ENCODE assay signal across 17 mouse cellular contexts in genomic region chr6:116037281-116037831, GRCm38 (mm10). TPM values are rescaled to one million over a fixed set of nuclear protein-coding genes. Genes with fewer than 3 reads are reported as not detected.
DNase-seq lines count a peak whose midpoint lies in the region; ATAC-seq and TF ChIP-seq lines count a peak whose summit lies in the region.
"Had no signal": no experiment of that assay in that cellular context is flagged by ENCODE, and none has a peak within 500 bp of the region (broad histone marks: within the 10 kb centered on the region; RNA-seq: fewer than 3 reads in every experiment).

No protein-coding gene starts in this region.

- no peak for DNase-seq in embryonic facial prominence, embryonic 10.5 days (ENCODE audit: low spot score)
- DNase-seq in left cerebral cortex, postnatal 25 days (ENCODE audit: low spot score in 2 of 2), result peak; percentile 18 to 66
- DNase-seq in left cerebral cortex, postnatal 4 days, result no peak
- peak; percentile 94 for DNase-seq in skeletal muscle tissue, adult 2 months (ENCODE audit: low read depth, low spot score)
- DNase-seq: kidney, adult 18-20 months; kidney, postnatal 36 days; layer of hippocampus, postnatal 36 days; lung, postnatal 14 days; thymus, adult 18-20 months had no signal

- ATAC-seq in embryonic facial prominence, embryonic 15.5 days (ENCODE audit: insufficient number of reproducible peaks, low FRiP score, low TSS enrichment, low read depth), result no peak
- no peak for ATAC-seq in midbrain, embryonic 16.5 days
- no peak for ATAC-seq in kidney, embryonic 16.5 days (ENCODE audit: low FRiP score, low TSS enrichment)
- ATAC-seq: activated CD4-positive, CD25-positive, alpha-beta regulatory T cell, adult 4 months; forebrain, embryonic 14.5 days had no signal

- intact Hi-C loops in left cerebral cortex, postnatal 25 days (cut with DNase I), result no loop called here
- intact Hi-C loops in left cerebral cortex, postnatal 4 days (cut with DNase I), result no loop called here

- TF ChIP-seq CTCF in bone marrow macrophage, adult 2 months (IDR thresholded peaks at IDR 0.05; ENCODE audit: low read depth, low read length), result no peak

- no peak overlapping the region for H3K4me3 ChIP-seq in embryonic facial prominence, embryonic 15.5 days (replicated peaks)
- H3K4me3 ChIP-seq in embryonic facial prominence, embryonic 10.5 days, result no peak overlapping the region
- no peak overlapping the region for H3K4me3 ChIP-seq in bone marrow macrophage, adult 2 months (ENCODE audit: insufficient read depth, low read length)
- no peak overlapping the region for H3K4me3 ChIP-seq in midbrain, embryonic 16.5 days (ENCODE audit: low read depth, low read length)
- H3K4me3 ChIP-seq in kidney, embryonic 16.5 days (ENCODE audit: low read length), result no peak overlapping the region
- H3K4me3 ChIP-seq: heart, embryonic 15.5 days had no signal

- no peak for TF ChIP-seq POLR2A in bone marrow macrophage, adult 2 months (IDR thresholded peaks at IDR 0.05; ENCODE audit: borderline replicate concordance, low read depth, low read length)

- no peaks in the 10 kb centered on the region for H3K27me3 ChIP-seq in embryonic facial prominence, embryonic 15.5 days
- no peaks in the 10 kb centered on the region for H3K27me3 ChIP-seq in embryonic facial prominence, embryonic 10.5 days (replicated peaks; ENCODE audit: low read depth, poor library complexity, severe bottlenecking)
- no peaks in the 10 kb centered on the region for H3K27me3 ChIP-seq in midbrain, embryonic 16.5 days (ENCODE audit: control insufficient read depth, insufficient read depth, low read depth, low read length)
- H3K27me3 ChIP-seq in kidney, embryonic 16.5 days (ENCODE audit: insufficient read depth, low read length), result no peaks in the 10 kb centered on the region
- H3K27me3 ChIP-seq: heart, embryonic 15.5 days had no signal

- no peaks in the 10 kb centered on the region for H3K9me3 ChIP-seq in embryonic facial prominence, embryonic 15.5 days (replicated peaks)
- no peaks in the 10 kb centered on the region for H3K9me3 ChIP-seq in embryonic facial prominence, embryonic 10.5 days
- H3K9me3 ChIP-seq in midbrain, embryonic 16.5 days (replicated peaks; ENCODE audit: control insufficient read depth, low read length, poor library complexity, severe bottlenecking), result no peaks in the 10 kb centered on the region
- H3K9me3 ChIP-seq in kidney, embryonic 16.5 days (ENCODE audit: low read length), result no peaks in the 10 kb centered on the region
- H3K9me3 ChIP-seq: G1E; heart, embryonic 15.5 days had no signal

- H3K27ac ChIP-seq in embryonic facial prominence, embryonic 15.5 days (replicated peaks), result peak overlapping the region; percentile 44; the same call in 1 of the 2 replicates
- H3K27ac ChIP-seq in embryonic facial prominence, embryonic 10.5 days (replicated peaks), result no peak overlapping the region
- peak overlapping the region; percentile 78 for H3K27ac ChIP-seq in bone marrow macrophage, adult 2 months (ENCODE audit: insufficient read depth, low read depth, low read length)
- no peak overlapping the region for H3K27ac ChIP-seq in midbrain, embryonic 16.5 days (ENCODE audit: low read length)
- no peak overlapping the region for H3K27ac ChIP-seq in kidney, embryonic 16.5 days (ENCODE audit: low read length)
- H3K27ac ChIP-seq: heart, embryonic 15.5 days had no signal

- no peaks in the 10 kb centered on the region for H3K36me3 ChIP-seq in embryonic facial prominence, embryonic 15.5 days
- no peaks in the 10 kb centered on the region; the same call in 1 of the 2 replicates for H3K36me3 ChIP-seq in embryonic facial prominence, embryonic 10.5 days (replicated peaks)
- no peaks in the 10 kb centered on the region for H3K36me3 ChIP-seq in midbrain, embryonic 16.5 days (ENCODE audit: control insufficient read depth, insufficient read depth, low read length)
- H3K36me3 ChIP-seq in kidney, embryonic 16.5 days (ENCODE audit: insufficient read depth, low read length), result no peaks in the 10 kb centered on the region
- H3K36me3 ChIP-seq: heart, embryonic 15.5 days had no signal

- H3K4me1 ChIP-seq in embryonic facial prominence, embryonic 15.5 days, result no peaks in the 10 kb centered on the region
- no peaks in the 10 kb centered on the region for H3K4me1 ChIP-seq in embryonic facial prominence, embryonic 10.5 days
- peaks cover 21% of the 10 kb centered on the region for H3K4me1 ChIP-seq in bone marrow macrophage, adult 2 months (ENCODE audit: control insufficient read depth, insufficient read depth, low read length)
- H3K4me1 ChIP-seq in midbrain, embryonic 16.5 days (ENCODE audit: control insufficient read depth, insufficient read depth, low read length), result peaks cover 7% of the 10 kb centered on the region; the same call in 1 of the 2 replicates
- H3K4me1 ChIP-seq in kidney, embryonic 16.5 days (ENCODE audit: insufficient read depth, low read length), result no peaks in the 10 kb centered on the region

- no peak overlapping the region for H3K4me2 ChIP-seq in embryonic facial prominence, embryonic 15.5 days (replicated peaks)
- H3K4me2 ChIP-seq in midbrain, embryonic 16.5 days (ENCODE audit: low read length), result no peak overlapping the region
- no peak overlapping the region for H3K4me2 ChIP-seq in kidney, embryonic 16.5 days (replicated peaks; ENCODE audit: low read depth, low read length)
- H3K4me2 ChIP-seq: heart, embryonic 15.5 days had no signal

- 84% methylated on average over 5 of the region's 5 CpGs for WGBS in embryonic facial prominence, embryonic 15.5 days
- WGBS in embryonic facial prominence, embryonic 10.5 days, result 92% methylated on average over 5 of the region's 5 CpGs
- 90% methylated on average over 5 of the region's 5 CpGs for WGBS in midbrain, embryonic 16.5 days
- 77% methylated on average over 5 of the region's 5 CpGs for WGBS in kidney, embryonic 16.5 days

- no peak overlapping the region for H3K9ac ChIP-seq in embryonic facial prominence, embryonic 15.5 days
- H3K9ac ChIP-seq in midbrain, embryonic 16.5 days (ENCODE audit: low read depth, low read length), result no peak overlapping the region
- H3K9ac ChIP-seq in kidney, embryonic 16.5 days (replicated peaks; ENCODE audit: low read length), result no peak overlapping the region
- H3K9ac ChIP-seq: heart, embryonic 15.5 days had no signal

RNA-seq across cellular contexts. Expression of gene Plxnd1, which starts 42.6 kb away (rescaled TPM):
- 29.4 and 33.5 TPM in 2 replicates for polyA plus RNA-seq in embryonic facial prominence, embryonic 15.5 days (2015; fragmentation: Nextera tagmentation; extraction: Ambion mirVana)
- polyA plus RNA-seq in embryonic facial prominence, embryonic 10.5 days (2016; fragmentation: Nextera tagmentation; extraction: Ambion mirVana), result 26.8 and 28.1 TPM in 2 replicates
- 100 to 1,000 TPM; 111 to 124 TPM for total RNA-seq in left cerebral cortex, postnatal 25 days (2021)
- total RNA-seq in left cerebral cortex, postnatal 4 days (2021), result 100 to 1,000 TPM; 167 to 181 TPM
- polyA plus RNA-seq in bone marrow macrophage, adult 2 months (2012; ENCODE audit: insufficient read depth, insufficient read length, missing spikeins), result 205 and 222 TPM in 2 replicates
- 7.5 and 7.7 TPM in 2 replicates for polyA plus RNA-seq in midbrain, embryonic 16.5 days (2015; fragmentation: Nextera tagmentation; extraction: Ambion mirVana)
- polyA plus RNA-seq in kidney, embryonic 16.5 days (2015; fragmentation: Nextera tagmentation; extraction: Ambion mirVana), result 55.5 and 62.4 TPM in 2 replicates

Comparison
In these comparisons a context has a peak if more than half of its experiments do, and no peak if none do; other contexts are left out.
1. H3K27ac ChIP-seq: peak in embryonic facial prominence, embryonic 15.5 days (single experiment) and bone marrow macrophage, adult 2 months (single experiment); none in embryonic facial prominence, embryonic 10.5 days (single experiment), midbrain, embryonic 16.5 days (single experiment) and kidney, embryonic 16.5 days (single experiment).
2. DNase-seq: peak in left cerebral cortex, postnatal 25 days (2 of 2) and skeletal muscle tissue, adult 2 months (single experiment); none in embryonic facial prominence, embryonic 10.5 days (single experiment) and left cerebral cortex, postnatal 4 days (single experiment).